Mouse (Mus musculus) myocyte (in vitro differentiated cells): Measurements from ENCODE around the gene Zswim4.

ENCODE experiments used
- CEBPB ChIP-seq: IDR thresholded peaks from 2 replicates; pipeline ENCODE4 v1.6.1; 2011; ENCODE audit warnings: mild to moderate bottlenecking, moderate library complexity; ENCODE audit not compliant: poor library complexity, insufficient read depth, severe bottlenecking
- E2F4 ChIP-seq: IDR thresholded peaks from one replicate; pipeline ENCODE4 v1.6.1; 2011; ENCODE audit warnings: mild to moderate bottlenecking, control low read depth, moderate library complexity; ENCODE audit not compliant: insufficient read depth
- MAX ChIP-seq: IDR thresholded peaks from one replicate; pipeline ENCODE4 v1.6.1; 2011; ENCODE audit warnings: low read depth, mild to moderate bottlenecking, control low read depth
- MYOD1 ChIP-seq, 3 experiments: IDR thresholded peaks; one replicate each; pipeline ENCODE4 v1.6.1; 2011; ENCODE audit warnings: control low read depth in 2 of 3, low read depth in 2 of 3, mild to moderate bottlenecking in 2 of 3, moderate library complexity in 1 of 3; ENCODE audit not compliant: insufficient read length in 2 of 3, control insufficient read depth in 1 of 3
- MYOG ChIP-seq, 3 experiments: IDR thresholded peaks; one replicate each; pipeline ENCODE4 v1.6.1; 2011; ENCODE audit warnings: control low read depth in 2 of 3, low read depth in 2 of 3, mild to moderate bottlenecking in 2 of 3; ENCODE audit not compliant: insufficient read length in 2 of 3, control insufficient read depth in 1 of 3, insufficient read depth in 1 of 3
- POLR2A ChIP-seq: IDR thresholded peaks from one replicate; pipeline ENCODE4 v1.6.1; 2011; ENCODE audit warnings: low read depth, mild to moderate bottlenecking, control low read depth, moderate library complexity; ENCODE audit not compliant: insufficient read length
- POLR2AphosphoS2 ChIP-seq: IDR thresholded peaks from one replicate; pipeline ENCODE4 v1.6.1; 2011; ENCODE audit warnings: low read depth, control low read depth; ENCODE audit not compliant: insufficient read length
- REST ChIP-seq: IDR thresholded peaks from one replicate; pipeline ENCODE4 v1.6.1; 2011; ENCODE audit warnings: mild to moderate bottlenecking, control low read depth, moderate library complexity; ENCODE audit not compliant: insufficient read depth, insufficient read length
- SRF ChIP-seq: IDR thresholded peaks from one replicate; pipeline ENCODE4 v1.6.1; 2011; ENCODE audit warnings: low read depth; ENCODE audit not compliant: control insufficient read depth, insufficient read length
- TCF12 ChIP-seq: IDR thresholded peaks from one replicate; pipeline ENCODE4 v1.6.1; 2011; ENCODE audit warnings: mild to moderate bottlenecking, control low read depth; ENCODE audit not compliant: poor library complexity, insufficient read depth, severe bottlenecking
- TCF3 ChIP-seq: IDR thresholded peaks from one replicate; pipeline ENCODE4 v1.6.1; 2011; ENCODE audit warnings: low read depth, control low read depth; ENCODE audit not compliant: insufficient read length
- USF1 ChIP-seq: IDR thresholded peaks from one replicate; pipeline ENCODE4 v1.6.1; 2011; ENCODE audit warnings: low read depth, mild to moderate bottlenecking, control low read depth, moderate library complexity

- TF ChIP-seq USF1 (no peak), POLR2A (no peak), MYOG (IDR thresholded peaks at IDR 0.05; ENCODE audit: control insufficient read depth in 1 of 3, insufficient read depth in 1 of 3, insufficient read length in 2 of 3, low read depth in 2 of 3) (no peak), E2F4 (no peak), TCF12 (no peak), MAX (no peak), SRF (no peak), MYOD1 (IDR thresholded peaks at IDR 0.05; ENCODE audit: control insufficient read depth in 1 of 3, insufficient read length in 2 of 3, low read depth in 2 of 3) (no peak), REST (no peak), TCF3 (no peak), POLR2AphosphoS2 (no peak), CEBPB (no peak)
Measured at GRCm38 (mm10) chr8:84188671-84189070, 48.2 kb downstream of the Zswim4 start.
